Mouse (Mus musculus): ENCODE measurements around the gene Cpvl. TPM values are rescaled to one million over a fixed set of nuclear protein-coding genes. Genes with fewer than 3 reads are reported as not detected.

Gene Cpvl
- 0.18 TPM in 2 replicates for polyA plus RNA-seq (2015; fragmentation: Nextera tagmentation; extraction: Ambion mirVana)

- H3K36me3 ChIP-seq (ENCODE audit: insufficient read depth, low read length): no peaks in the 10 kb centered on the region
- WGBS: 76% methylated on average over 5 of the region's 5 CpGs
- no peak within 1 kb of the TSS for H3K4me2 ChIP-seq (replicated peaks; ENCODE audit: low read depth, low read length)
- DNase-seq (ENCODE audit: low spot score) (no peak), ATAC-seq (no peak)
- TF ChIP-seq EP300 (IDR thresholded peaks at IDR 0.05): no peak
- TF ChIP-seq CTCF (IDR thresholded peaks at IDR 0.05): no peak
- no peaks in the 10 kb centered on the region for H3K9me3 ChIP-seq (ENCODE audit: low read length)
- H3K4me1 ChIP-seq (ENCODE audit: insufficient read depth, low read depth, low read length): peaks cover 7% of the 10 kb centered on the region
- no peak within 1 kb of the TSS for H3K4me3 ChIP-seq (ENCODE audit: low read depth, low read length)
- H3K27ac ChIP-seq (ENCODE audit: low read length): no peak within 1 kb of the TSS
- no peak within 1 kb of the TSS for H3K9ac ChIP-seq (replicated peaks; ENCODE audit: low read depth)
- H3K27me3 ChIP-seq (replicated peaks; ENCODE audit: insufficient read depth, low read length): no peaks in the 10 kb centered on the region
These were observed at the start of gene Cpvl for GRCm38 (mm10) chr6:53978571-53978970. Gene Cpvl, minus strand, starts transcription at chr6:53978671.

DNA sequence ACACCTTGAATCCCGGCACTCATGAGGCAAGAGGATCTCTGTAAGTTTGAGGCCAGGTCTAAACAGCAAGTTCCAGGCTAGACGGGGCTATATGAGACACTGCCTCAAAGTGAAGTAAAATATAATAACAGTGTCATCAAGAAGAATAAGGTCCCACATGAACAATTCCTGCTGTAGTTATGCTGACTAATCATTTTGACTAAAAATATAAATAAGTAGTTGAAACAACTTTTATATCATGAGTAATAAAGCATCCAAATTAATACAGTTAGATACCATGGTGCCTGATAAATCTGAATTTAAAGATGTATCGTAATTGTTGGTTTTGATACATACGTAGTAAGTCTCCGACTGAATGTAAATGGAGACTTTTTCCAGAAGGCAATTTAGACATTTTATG is 45.4 kb upstream of the Cpvl start:
- no peak overlapping the region for H3K9ac ChIP-seq (replicated peaks; ENCODE audit: low read depth)
- H3K9me3 ChIP-seq (ENCODE audit: low read length): no peaks in the 10 kb centered on the region
- no peaks in the 10 kb centered on the region for H3K27me3 ChIP-seq (replicated peaks; ENCODE audit: insufficient read depth, low read length)
- H3K4me3 ChIP-seq (ENCODE audit: low read depth, low read length): no peak overlapping the region
- no peak overlapping the region for H3K27ac ChIP-seq (ENCODE audit: low read length)
- no peak overlapping the region for H3K4me2 ChIP-seq (replicated peaks; ENCODE audit: low read depth, low read length)
- DNase-seq (ENCODE audit: low spot score) (no peak), ATAC-seq (no peak)
- no peaks in the 10 kb centered on the region for H3K36me3 ChIP-seq (ENCODE audit: insufficient read depth, low read length)
- TF ChIP-seq CTCF (IDR thresholded peaks at IDR 0.05) (no peak), EP300 (IDR thresholded peaks at IDR 0.05) (no peak)
- 91% methylated on average over 5 of the region's 5 CpGs for WGBS
- H3K4me1 ChIP-seq (ENCODE audit: insufficient read depth, low read depth, low read length): no peaks in the 10 kb centered on the region

DNA sequence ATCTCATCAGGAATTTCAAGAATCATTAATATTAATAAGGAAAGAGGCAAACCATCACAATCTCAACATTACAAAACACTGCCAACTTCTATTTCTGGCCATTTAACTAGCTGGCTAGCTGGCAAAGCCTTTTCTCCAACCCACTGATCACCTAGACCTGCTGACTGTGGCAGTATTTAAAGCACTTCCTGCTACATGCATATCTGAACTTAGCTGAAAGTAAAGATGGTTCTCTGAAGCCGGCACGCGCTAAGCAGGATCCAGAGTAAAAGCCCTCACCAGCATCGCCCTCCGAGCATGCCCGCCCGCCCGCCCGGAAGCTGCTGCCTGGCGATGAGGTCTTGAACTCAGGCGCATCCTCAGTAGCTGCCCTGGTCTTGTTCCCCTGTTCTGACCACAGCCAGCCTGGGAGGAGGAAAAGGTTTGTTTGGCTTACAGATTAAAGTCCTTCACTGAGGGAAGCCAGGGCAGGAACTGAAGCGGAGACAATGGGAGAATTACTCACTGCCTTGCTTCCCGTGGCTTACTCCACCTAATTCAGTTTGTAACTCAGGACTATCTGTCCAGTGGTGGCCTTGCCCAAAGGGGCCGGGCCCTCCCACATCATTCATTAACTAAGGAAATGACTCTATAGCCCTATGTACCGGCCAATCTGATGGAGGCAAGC is 42.8 kb upstream of the Cpvl start:
- H3K36me3 ChIP-seq (ENCODE audit: insufficient read depth, low read length): no peaks in the 10 kb centered on the region
- peak; percentile 79 for ATAC-seq

DNA sequence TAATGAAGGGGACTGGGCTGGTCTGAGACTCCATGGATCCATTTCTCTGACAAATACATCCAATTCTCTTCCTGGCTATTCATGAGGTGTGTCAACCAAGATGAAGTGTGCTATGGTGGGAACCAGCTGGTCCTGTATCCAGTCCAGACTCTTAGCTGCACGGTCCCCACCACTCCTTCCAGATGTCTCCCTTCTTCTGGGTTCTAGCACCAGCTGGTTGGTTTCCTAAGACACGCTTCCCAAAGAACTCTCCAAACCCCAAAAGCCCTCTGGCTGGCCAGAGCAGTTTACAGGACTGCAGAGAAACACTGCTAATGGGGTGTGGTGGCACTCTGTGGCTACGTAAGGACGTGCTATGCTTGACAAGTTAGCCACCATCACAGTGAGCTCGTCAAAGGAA is 40.4 kb upstream of the Cpvl start:
- H3K4me3 ChIP-seq (ENCODE audit: low read depth, low read length): no peak overlapping the region
- 0 out of 2 replicates have a peak overlapping the region, but pooled peaks have one; percentile 34 for H3K27ac ChIP-seq (ENCODE audit: low read length)
- no peaks in the 10 kb centered on the region for H3K36me3 ChIP-seq (ENCODE audit: insufficient read depth, low read length)
- H3K9ac ChIP-seq (replicated peaks; ENCODE audit: low read depth): no peak overlapping the region
- ATAC-seq (peak; percentile 89), DNase-seq (ENCODE audit: low spot score) (peak; percentile 93)
- 54% methylated on average over 5 of the region's 5 CpGs for WGBS
- TF ChIP-seq CTCF (IDR thresholded peaks at IDR 0.05) (no peak; the same call in 1 of the 2 replicates), EP300 (IDR thresholded peaks at IDR 0.05) (peak; percentile 85)
- H3K4me2 ChIP-seq (replicated peaks; ENCODE audit: low read depth, low read length): no peak overlapping the region
- H3K27me3 ChIP-seq (replicated peaks; ENCODE audit: insufficient read depth, low read length): no peaks in the 10 kb centered on the region
- H3K4me1 ChIP-seq (ENCODE audit: insufficient read depth, low read depth, low read length): peaks cover 6% of the 10 kb centered on the region; the same call in 1 of the 2 replicates
- no peaks in the 10 kb centered on the region for H3K9me3 ChIP-seq (ENCODE audit: low read length)

More for the DNA sequence above, 42.8 kb upstream of the Cpvl start:
- no peaks in the 10 kb centered on the region for H3K9me3 ChIP-seq (ENCODE audit: low read length)
- no peak overlapping the region for H3K27ac ChIP-seq (ENCODE audit: low read length)
- H3K9ac ChIP-seq (replicated peaks; ENCODE audit: low read depth): no peak overlapping the region
- 43% methylated on average over 15 of the region's 15 CpGs for WGBS
- H3K4me3 ChIP-seq (ENCODE audit: low read depth, low read length): no peak overlapping the region
- TF ChIP-seq EP300 (IDR thresholded peaks at IDR 0.05) (peak; percentile 76), CTCF (IDR thresholded peaks at IDR 0.05) (no peak)
- H3K4me2 ChIP-seq (replicated peaks; ENCODE audit: low read depth, low read length): no peak overlapping the region
- H3K4me1 ChIP-seq (ENCODE audit: insufficient read depth, low read depth, low read length): peaks cover 6% of the 10 kb centered on the region; the same call in 1 of the 2 replicates
- H3K27me3 ChIP-seq (replicated peaks; ENCODE audit: insufficient read depth, low read length): no peaks in the 10 kb centered on the region
- DNase-seq (ENCODE audit: low spot score): peak; percentile 66

DNA sequence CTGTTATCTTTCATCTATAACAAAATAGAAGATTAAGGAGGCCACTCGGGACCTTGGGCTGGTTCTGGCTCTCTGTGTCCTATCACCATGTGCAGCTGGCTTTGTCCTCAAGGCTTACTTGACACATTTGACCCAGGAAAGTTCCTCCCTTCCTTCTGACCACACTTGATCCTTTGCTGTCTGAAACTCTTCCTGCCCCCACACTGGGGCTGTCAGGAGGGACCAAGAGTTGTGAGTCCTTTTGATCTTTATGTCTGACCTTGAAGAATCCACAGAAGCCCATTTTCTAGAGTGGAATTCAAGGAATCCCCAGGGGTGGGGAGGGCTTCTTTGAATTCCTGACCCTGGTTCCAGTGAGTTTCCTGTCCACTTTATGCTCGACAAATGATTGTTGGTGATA is 39.6 kb upstream of the Cpvl start:
- WGBS: 22% methylated on average over 2 of the region's 2 CpGs
- Histone ChIP-seq H3K27ac (ENCODE audit: low read length) (peak overlapping the region; percentile 12; the same call in 1 of the 2 replicates), H3K9me3 (ENCODE audit: low read length) (no peaks in the 10 kb centered on the region), H3K9ac (replicated peaks; ENCODE audit: low read depth) (no peak overlapping the region), H3K4me1 (ENCODE audit: insufficient read depth, low read depth, low read length) (peaks cover 6% of the 10 kb centered on the region; the same call in 1 of the 2 replicates), H3K4me2 (replicated peaks; ENCODE audit: low read depth, low read length) (no peak overlapping the region), H3K27me3 (replicated peaks; ENCODE audit: insufficient read depth, low read length) (no peaks in the 10 kb centered on the region), H3K4me3 (ENCODE audit: low read depth, low read length) (no peak overlapping the region), H3K36me3 (ENCODE audit: insufficient read depth, low read length) (no peaks in the 10 kb centered on the region)
- TF ChIP-seq CTCF (IDR thresholded peaks at IDR 0.05) (no peak), EP300 (IDR thresholded peaks at IDR 0.05) (peak; percentile 54; the same call in 1 of the 2 replicates)
- ATAC-seq: no peak
- peak; percentile 46 for DNase-seq (ENCODE audit: low spot score)

- DNase-seq (ENCODE audit: low spot score): no peak
- no peaks in the 10 kb centered on the region for H3K36me3 ChIP-seq (ENCODE audit: insufficient read depth, low read length)
These were observed 33.7 kb upstream of the Cpvl start for GRCm38 (mm10) chr6:54012163-54012562.

More at GRCm38 (mm10) chr6:54012163-54012562, 33.7 kb upstream of the Cpvl start:
- no peaks in the 10 kb centered on the region for H3K9me3 ChIP-seq (ENCODE audit: low read length)
- no peak for ATAC-seq
- no peaks in the 10 kb centered on the region for H3K27me3 ChIP-seq (replicated peaks; ENCODE audit: insufficient read depth, low read length)
- H3K4me1 ChIP-seq (ENCODE audit: insufficient read depth, low read depth, low read length): no peaks in the 10 kb centered on the region
- peak; percentile 22; the same call in 1 of the 2 replicates for TF ChIP-seq CTCF (IDR thresholded peaks at IDR 0.05)
- no peak for TF ChIP-seq EP300 (IDR thresholded peaks at IDR 0.05)
- H3K4me3 ChIP-seq (ENCODE audit: low read depth, low read length): no peak overlapping the region
- WGBS: 73% methylated on average over 1 of the region's 1 CpGs
- H3K4me2 ChIP-seq (replicated peaks; ENCODE audit: low read depth, low read length): no peak overlapping the region
- H3K27ac ChIP-seq (ENCODE audit: low read length): no peak overlapping the region
- H3K9ac ChIP-seq (replicated peaks; ENCODE audit: low read depth): no peak overlapping the region
